Mouse (Mus musculus) cerebellum, adult 2 months (tissue): ENCODE data around the gene Cblc.

ENCODE experiments used
- CTCF ChIP-seq: fragments of 200-500 bp; IDR thresholded peaks from 2 replicates; pipeline ENCODE4 v1.5.1; 2011; ENCODE audit warnings: low read depth, mild to moderate bottlenecking, control low read depth, low read length, moderate library complexity, borderline replicate concordance; ENCODE audit not compliant: insufficient read depth
- POLR2A ChIP-seq: fragments of 200-500 bp; IDR thresholded peaks from 2 replicates; pipeline ENCODE4 v1.6.1; 2011; ENCODE audit warnings: low read length, control low read depth, borderline replicate concordance; ENCODE audit not compliant: insufficient read depth

GRCm38 (mm10) chr7:19755851-19756786 is 40.5 kb downstream of the Cblc start:
- TF ChIP-seq CTCF (no peak), POLR2A (no peak)
